Mouse (Mus musculus) mouse embryonic stem cell (cell line): ENCODE results near the gene Twsg1.

ENCODE experiments used
- in situ Hi-C, 2 experiments: fragments of 300-500 bp; cut with MboI; formaldehyde crosslinking; loops; 1 replicate in 1 of 2; 3 replicates in 1 of 2; pipeline ENCODE4 v1.14.3; 2019 to 2020; ENCODE audit warnings: low sequenced_read_pairs in 2 of 2, low pct_unique_long_range_greater_than_20kb in 1 of 2, mixed read lengths in 1 of 2; ENCODE audit not compliant: unreplicated experiment in 1 of 2

Twsg1 gene

GRCm38 (mm10) chr17:65939461-65940192 lies 11.4 kb downstream of the Twsg1 start:
- in situ Hi-C loops, result no loop called here

GRCm38 (mm10) chr17:65937671-65938070 lies 13.4 kb downstream of the Twsg1 start:
- in situ Hi-C loops, result no loop called here

GRCm38 (mm10) chr17:65933741-65934140 lies 17.3 kb downstream of the Twsg1 start:
- in situ Hi-C loops, result no loop called here

- in situ Hi-C loops, result no loop called here
These were observed 19.5 kb downstream of the Twsg1 start for GRCm38 (mm10) chr17:65931525-65931924.

GRCm38 (mm10) chr17:65930960-65931359 lies 20.1 kb downstream of the Twsg1 start:
- in situ Hi-C loops, result no loop called here

- in situ Hi-C loops, result no loop called here
These were observed 20.7 kb downstream of the Twsg1 start for GRCm38 (mm10) chr17:65930158-65930826.

GRCm38 (mm10) chr17:65929319-65929978 lies 21.6 kb downstream of the Twsg1 start:
- in situ Hi-C loops, result no loop called here

- in situ Hi-C loops, result no loop called here
These were observed 23.9 kb downstream of the Twsg1 start for GRCm38 (mm10) chr17:65927077-65927476.

GRCm38 (mm10) chr17:65924218-65924617 lies 26.8 kb downstream of the Twsg1 start:
- in situ Hi-C loops, result no loop called here

GRCm38 (mm10) chr17:65921975-65922374 lies 29.1 kb downstream of the Twsg1 start:
- in situ Hi-C loops, result no loop called here

GRCm38 (mm10) chr17:65919235-65919634 lies 31.8 kb downstream of the Twsg1 start:
- in situ Hi-C loops, result no loop called here

GRCm38 (mm10) chr17:65916135-65916668 lies 34.8 kb downstream of the Twsg1 start:
- in situ Hi-C loops, result no loop called here

GRCm38 (mm10) chr17:65914083-65914482 lies 36.9 kb downstream of the Twsg1 start:
- in situ Hi-C loops, result no loop called here

- in situ Hi-C loops, result no loop called here
These were observed 38.8 kb downstream of the Twsg1 start for GRCm38 (mm10) chr17:65912202-65912601.

GRCm38 (mm10) chr17:65911285-65912069 lies 39.5 kb downstream of the Twsg1 start:
- in situ Hi-C loops, result no loop called here

- in situ Hi-C loops, result no loop called here
These were observed 42.8 kb downstream of the Twsg1 start for GRCm38 (mm10) chr17:65908270-65908669.

- in situ Hi-C loops, result no loop called here
These were observed 44.1 kb downstream of the Twsg1 start for GRCm38 (mm10) chr17:65906895-65907401.

- in situ Hi-C loops, result no loop called here
These were observed 44.6 kb downstream of the Twsg1 start for GRCm38 (mm10) chr17:65906313-65906894.
